Mouse (Mus musculus) heart, adult 18-20 months (tissue): ENCODE data around the gene E030025P04Rik. TPM values are rescaled to one million over a fixed set of nuclear protein-coding genes. Genes with fewer than 3 reads are reported as not detected.

Source experiments
- DNase-seq, 2 experiments: peaks; one replicate each; pipeline ENCODE4 v3.0.0; 2021 to 2022; ENCODE audit warnings: mixed read lengths in 1 of 2
- long read RNA-seq, 2 experiments: library from polyadenylated mRNA; stranded (forward); transcript quantifications; one replicate each; pipeline ENCODE4 v2.0.0; 2021
- total RNA-seq, 2 experiments: library from RNA; stranded (reverse); gene quantifications; 2 replicates each; pipeline ENCODE4 v1.2.3; 2021

The E030025P04Rik gene
- total RNA-seq, result not detected
- long read RNA-seq, experiment 1, result 0 reads
- long read RNA-seq, experiment 2, result 0 reads

GRCm38 (mm10) chr11:109144236-109144635, at the start of gene E030025P04Rik:
Gene E030025P04Rik, minus strand, starts transcription at chr11:109144369.
- DNase-seq, result peak; percentile 22 to 25

GRCm38 (mm10) chr11:109192673-109193557, 48.7 kb upstream of the E030025P04Rik start:
- peak; percentile 42 to 81 for DNase-seq

GRCm38 (mm10) chr11:109188235-109188634, 44.1 kb upstream of the E030025P04Rik start:
- DNase-seq, result no peak

- DNase-seq, result no peak
Observed at GRCm38 (mm10) chr11:109187631-109188184, 43.5 kb upstream of the E030025P04Rik start.

GRCm38 (mm10) chr11:109181118-109181517, 36.9 kb upstream of the E030025P04Rik start:
- DNase-seq, result no peak

GRCm38 (mm10) chr11:109180290-109180689, 36.1 kb upstream of the E030025P04Rik start:
- peak in 1 of 2 experiments; percentile 8 for DNase-seq

- peak; percentile 25 to 51 for DNase-seq
Observed at GRCm38 (mm10) chr11:109178788-109179518, 34.8 kb upstream of the E030025P04Rik start.

- DNase-seq, result no peak
Observed at GRCm38 (mm10) chr11:109175376-109175969, 31.3 kb upstream of the E030025P04Rik start.

GRCm38 (mm10) chr11:109172224-109172623, 28.1 kb upstream of the E030025P04Rik start:
- no peak for DNase-seq

- DNase-seq, result no peak
Observed at GRCm38 (mm10) chr11:109170771-109171170, 26.6 kb upstream of the E030025P04Rik start.

GRCm38 (mm10) chr11:109157694-109158093, 13.5 kb upstream of the E030025P04Rik start:
- DNase-seq, result no peak

GRCm38 (mm10) chr11:109144890-109145341, 747 bp upstream of the E030025P04Rik start:
- peak in 1 of 2 experiments; percentile 5 for DNase-seq

- peak; percentile 48 to 66 for DNase-seq
Observed at GRCm38 (mm10) chr11:109126482-109126881, 17.7 kb downstream of the E030025P04Rik start.

- DNase-seq, result peak; percentile 30 to 31
Observed at GRCm38 (mm10) chr11:109125451-109125850, 18.7 kb downstream of the E030025P04Rik start.

- no peak for DNase-seq
Observed at GRCm38 (mm10) chr11:109124284-109124683, 19.9 kb downstream of the E030025P04Rik start.

- DNase-seq, result no peak
Observed at GRCm38 (mm10) chr11:109109826-109110346, 34.3 kb downstream of the E030025P04Rik start.

- no peak for DNase-seq
Observed at GRCm38 (mm10) chr11:109109056-109109455, 35.1 kb downstream of the E030025P04Rik start.

- no peak for DNase-seq
Observed at GRCm38 (mm10) chr11:109107518-109108205, 36.5 kb downstream of the E030025P04Rik start.

- DNase-seq, result no peak
Observed at GRCm38 (mm10) chr11:109106751-109107150, 37.4 kb downstream of the E030025P04Rik start.

- no peak for DNase-seq
Observed at GRCm38 (mm10) chr11:109106181-109106580, 38.0 kb downstream of the E030025P04Rik start.

- DNase-seq, result no peak
Observed at GRCm38 (mm10) chr11:109103386-109103785, 40.8 kb downstream of the E030025P04Rik start.
